Mouse (Mus musculus): ENCODE measurements around the gene Cyp26b1.

GRCm38 (mm10) chr6:84593693-84594092 is at the start of gene Cyp26b1:
- no peak for TF ChIP-seq POLR2A (IDR thresholded peaks at IDR 0.05; ENCODE audit: extremely low read depth, insufficient read depth, low read length)
- TF ChIP-seq CTCF (IDR thresholded peaks at IDR 0.05; ENCODE audit: low read depth, low read length), result no peak

Data from liver, adult 2 months (tissue).